Mouse (Mus musculus) forebrain, embryonic 16.5 days (tissue): ENCODE results near the gene Gm20388. TPM values are rescaled to one million over a fixed set of nuclear protein-coding genes. Genes with fewer than 3 reads are reported as not detected.

Source experiments
- ATAC-seq: fragments of 200-750 bp; cut with Nextera tagmentation; 2 replicates; pipeline ENCODE4 v1.8.0; 2017; ENCODE audit warnings: mild to moderate bottlenecking, moderate library complexity
- H3K27ac ChIP-seq: fragments of 300-500 bp; sonication (generic); 2 replicates; pipeline ENCODE4 v1.5.1; 2014; ENCODE audit warnings: low read length, control low read depth
- H3K27me3 ChIP-seq: fragments of 300-500 bp; sonication (generic); replicated peaks from 2 replicates; pipeline ENCODE4 v1.6.1; 2014; ENCODE audit warnings: low read length; ENCODE audit not compliant: control insufficient read depth, insufficient read depth
- H3K36me3 ChIP-seq: fragments of 300-500 bp; sonication (generic); 2 replicates; pipeline ENCODE4 v1.6.1; 2014; ENCODE audit not compliant: control insufficient read depth, insufficient read depth
- H3K4me1 ChIP-seq: fragments of 300-500 bp; sonication (generic); replicated peaks from 2 replicates; pipeline ENCODE4 v1.6.1; 2014; ENCODE audit warnings: low read length; ENCODE audit not compliant: control insufficient read depth, insufficient read depth
- H3K4me2 ChIP-seq: fragments of 300-500 bp; sonication (generic); 2 replicates; pipeline ENCODE4 v1.6.1; 2014; ENCODE audit warnings: mild to moderate bottlenecking, low read length, control low read depth
- H3K4me3 ChIP-seq: fragments of 300-500 bp; sonication (generic); replicated peaks from 2 replicates; pipeline ENCODE4 v1.5.1; 2014; ENCODE audit warnings: mild to moderate bottlenecking, low read length, control low read depth
- H3K9ac ChIP-seq: fragments of 300-500 bp; sonication (generic); replicated peaks from 2 replicates; pipeline ENCODE4 v1.6.1; 2014; ENCODE audit warnings: low read depth, low read length, control low read depth
- H3K9me3 ChIP-seq: fragments of 300-500 bp; sonication (generic); 2 replicates; pipeline ENCODE4 v1.6.1; 2016; ENCODE audit warnings: low read length; ENCODE audit not compliant: control insufficient read depth
- WGBS: fragments of 180-500 bp; shearing (Covaris S2); extraction: QIAGEN DNeasy Blood & Tissue Kit; methylation state at CpG from one replicate; pipeline ENCODE4 v1.1.7; 2014; 5-methylcytosine and 5-hydroxymethylcytosine counted together
- polyA plus RNA-seq: library from polyadenylated mRNA; unstranded; fragments of >200 nt; fragmentation: Nextera tagmentation; extraction: Ambion mirVana; gene quantifications from 2 replicates; pipeline ENCODE4 v1.2.1, GENCODE M21; 2015

The Gm20388 gene
- polyA plus RNA-seq, 1 experiment from 2014 or later, result 4.7 TPM

DNA sequence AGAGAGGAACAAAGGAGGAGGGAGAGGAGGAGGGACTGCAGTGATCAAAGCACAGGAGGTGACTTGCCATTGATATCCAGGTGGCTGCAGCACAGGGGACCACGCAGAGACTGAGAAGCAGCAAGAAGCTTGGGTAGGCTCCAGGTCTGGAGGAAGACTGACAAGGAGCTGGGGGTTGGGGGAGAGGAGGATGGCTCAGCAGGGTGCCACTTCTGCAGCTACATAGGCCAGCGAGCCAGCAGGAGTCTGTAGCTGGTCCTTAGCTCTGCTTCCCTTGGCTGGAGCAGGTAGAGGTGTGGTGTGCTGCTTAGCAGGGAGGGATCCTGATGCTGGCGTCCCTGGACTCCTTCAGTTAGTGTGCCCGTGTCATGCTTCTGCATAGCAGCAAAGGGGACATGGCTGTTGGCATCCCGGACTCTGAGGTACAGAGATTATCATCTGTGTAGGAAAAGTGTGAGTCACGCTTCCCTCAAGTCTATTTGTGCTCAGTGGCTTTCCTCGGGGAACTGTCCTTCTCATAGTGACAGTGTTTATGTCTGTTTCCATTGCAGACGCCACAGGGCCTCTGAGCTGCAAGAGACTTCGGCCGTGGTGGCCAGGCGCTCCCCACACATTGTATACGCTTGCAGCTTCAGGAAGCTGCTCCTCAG lies 234.1 kb downstream of the Gm20388 start:
- Histone ChIP-seq H3K27me3 (no peaks in the 10 kb centered on the region), H3K36me3 (no peaks in the 10 kb centered on the region), H3K9me3 (no peaks in the 10 kb centered on the region), H3K4me2 (no peak overlapping the region), H3K9ac (peak overlapping the region; percentile 10; the same call in 1 of the 2 replicates), H3K4me1 (peaks cover 19% of the 10 kb centered on the region), H3K4me3 (no peak overlapping the region), H3K27ac (peak overlapping the region; percentile 77)
- ATAC-seq, result peak; percentile 79
- WGBS, result 55% methylated on average over 12 of the region's 12 CpGs

GRCm38 (mm10) chr8:120146051-120146450 lies 235.4 kb downstream of the Gm20388 start:
- Histone ChIP-seq H3K9me3 (no peaks in the 10 kb centered on the region), H3K36me3 (no peaks in the 10 kb centered on the region), H3K4me3 (no peak overlapping the region), H3K27me3 (no peaks in the 10 kb centered on the region), H3K4me1 (peaks cover 19% of the 10 kb centered on the region), H3K27ac (no peak overlapping the region), H3K9ac (no peak overlapping the region), H3K4me2 (no peak overlapping the region)
- no peak for ATAC-seq
- WGBS, result 84% methylated on average over 1 of the region's 1 CpGs

- no peak overlapping the region for H3K9ac ChIP-seq
- no peak for ATAC-seq
- no peaks in the 10 kb centered on the region for H3K27me3 ChIP-seq
- H3K9me3 ChIP-seq, result no peaks in the 10 kb centered on the region
- H3K4me2 ChIP-seq, result no peak overlapping the region
- no peaks in the 10 kb centered on the region for H3K36me3 ChIP-seq
- H3K4me3 ChIP-seq, result no peak overlapping the region
- WGBS, result 77% methylated on average over 12 of the region's 12 CpGs
- peaks cover 4% of the 10 kb centered on the region; the same call in 1 of the 2 replicates for H3K4me1 ChIP-seq
- no peak overlapping the region for H3K27ac ChIP-seq
Observed at GRCm38 (mm10) chr8:120150028-120150427, 239.4 kb downstream of the Gm20388 start.

GRCm38 (mm10) chr8:120151151-120151550 lies 240.5 kb downstream of the Gm20388 start:
- H3K4me1 ChIP-seq, result peaks cover 4% of the 10 kb centered on the region; the same call in 1 of the 2 replicates
- ATAC-seq, result no peak
- no peaks in the 10 kb centered on the region for H3K9me3 ChIP-seq
- no peak overlapping the region for H3K4me3 ChIP-seq
- H3K27ac ChIP-seq, result no peak overlapping the region
- no peak overlapping the region for H3K9ac ChIP-seq
- H3K36me3 ChIP-seq, result no peaks in the 10 kb centered on the region
- WGBS, result 68% methylated on average over 9 of the region's 9 CpGs
- no peaks in the 10 kb centered on the region for H3K27me3 ChIP-seq
- no peak overlapping the region for H3K4me2 ChIP-seq

GRCm38 (mm10) chr8:120152636-120153035 lies 242.0 kb downstream of the Gm20388 start:
- Histone ChIP-seq H3K36me3 (no peaks in the 10 kb centered on the region), H3K4me2 (no peak overlapping the region), H3K9me3 (no peaks in the 10 kb centered on the region), H3K27ac (no peak overlapping the region), H3K4me3 (no peak overlapping the region), H3K4me1 (peaks cover 4% of the 10 kb centered on the region; the same call in 1 of the 2 replicates), H3K27me3 (no peaks in the 10 kb centered on the region), H3K9ac (no peak overlapping the region)
- WGBS, result 59% methylated on average over 7 of the region's 7 CpGs
- no peak for ATAC-seq

- 68% methylated on average over 8 of the region's 8 CpGs for WGBS
- Histone ChIP-seq H3K4me3 (no peak overlapping the region), H3K27me3 (no peaks in the 10 kb centered on the region), H3K9me3 (no peaks in the 10 kb centered on the region), H3K36me3 (no peaks in the 10 kb centered on the region), H3K9ac (no peak overlapping the region), H3K4me2 (no peak overlapping the region), H3K4me1 (peaks cover 13% of the 10 kb centered on the region), H3K27ac (peak overlapping the region; percentile 51; the same call in 1 of the 2 replicates)
- peak; percentile 58; the same call in 1 of the 2 replicates for ATAC-seq
Observed at GRCm38 (mm10) chr8:120160366-120160765, 249.7 kb downstream of the Gm20388 start.

DNA sequence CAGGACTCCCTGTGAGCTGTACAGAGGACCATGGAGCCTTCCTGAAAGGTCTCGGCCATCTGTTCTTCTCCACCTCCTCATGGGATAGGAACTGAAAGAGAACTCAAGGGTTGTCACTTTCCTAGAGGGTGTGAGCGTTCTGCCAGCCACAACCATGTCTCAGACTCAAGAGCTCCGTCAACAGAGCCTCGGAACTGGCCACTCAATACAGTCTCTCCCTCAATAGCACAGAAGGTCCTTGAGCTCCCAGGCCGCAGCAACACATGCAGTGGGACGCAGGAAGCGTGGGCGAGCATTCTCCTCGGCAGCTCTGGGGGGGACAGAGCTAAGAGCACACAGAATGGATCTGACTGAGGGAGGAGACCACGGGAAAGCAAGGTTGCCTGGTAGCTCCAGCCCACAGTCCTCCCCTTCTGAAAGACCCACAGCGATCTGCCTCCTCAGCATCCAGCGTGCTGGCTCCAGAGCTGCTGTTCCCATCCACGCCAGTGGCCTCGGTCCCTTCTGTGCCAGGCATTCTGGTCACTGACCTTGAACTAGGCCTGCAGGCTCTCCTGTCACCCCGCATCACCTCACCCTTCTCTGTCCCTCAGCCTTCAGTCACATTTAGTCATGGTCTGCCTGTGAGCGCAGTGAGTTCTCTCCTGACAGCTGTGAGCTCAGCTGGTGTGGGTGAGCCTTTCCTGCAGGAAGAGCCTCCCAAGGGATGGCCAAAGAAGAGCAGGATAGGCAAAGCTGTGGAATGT lies 251.2 kb downstream of the Gm20388 start:
- Histone ChIP-seq H3K4me3 (no peak overlapping the region), H3K36me3 (no peaks in the 10 kb centered on the region), H3K4me2 (no peak overlapping the region), H3K4me1 (peaks cover 13% of the 10 kb centered on the region), H3K27me3 (no peaks in the 10 kb centered on the region), H3K27ac (no peak overlapping the region), H3K9me3 (no peaks in the 10 kb centered on the region), H3K9ac (no peak overlapping the region)
- no peak for ATAC-seq
- WGBS, result 85% methylated on average over 16 of the region's 16 CpGs

GRCm38 (mm10) chr8:120162404-120162752 lies 251.7 kb downstream of the Gm20388 start:
- H3K36me3 ChIP-seq, result no peaks in the 10 kb centered on the region
- H3K27me3 ChIP-seq, result no peaks in the 10 kb centered on the region
- ATAC-seq, result no peak
- peaks cover 13% of the 10 kb centered on the region for H3K4me1 ChIP-seq
- H3K9me3 ChIP-seq, result no peaks in the 10 kb centered on the region
- H3K4me2 ChIP-seq, result no peak overlapping the region
- H3K27ac ChIP-seq, result no peak overlapping the region
- 89% methylated on average over 5 of the region's 5 CpGs for WGBS
- no peak overlapping the region for H3K4me3 ChIP-seq
- H3K9ac ChIP-seq, result no peak overlapping the region

GRCm38 (mm10) chr8:120163376-120163775 lies 252.7 kb downstream of the Gm20388 start:
- ATAC-seq, result no peak
- H3K9me3 ChIP-seq, result no peaks in the 10 kb centered on the region

More at GRCm38 (mm10) chr8:120163376-120163775, 252.7 kb downstream of the Gm20388 start:
- H3K4me2 ChIP-seq, result no peak overlapping the region
- no peaks in the 10 kb centered on the region for H3K36me3 ChIP-seq
- H3K27ac ChIP-seq, result no peak overlapping the region
- 70% methylated on average over 8 of the region's 8 CpGs for WGBS
- H3K9ac ChIP-seq, result no peak overlapping the region
- H3K4me1 ChIP-seq, result peaks cover 23% of the 10 kb centered on the region
- H3K4me3 ChIP-seq, result no peak overlapping the region
- H3K27me3 ChIP-seq, result no peaks in the 10 kb centered on the region
